Mouse (Mus musculus) lung, postnatal 4 days (tissue): Measurements from ENCODE around the gene Gpr39.

Experiments used
- DNase-seq, 2 experiments: peaks; one replicate each; pipeline ENCODE4 v3.0.0; 2021

The Gpr39 gene

DNA sequence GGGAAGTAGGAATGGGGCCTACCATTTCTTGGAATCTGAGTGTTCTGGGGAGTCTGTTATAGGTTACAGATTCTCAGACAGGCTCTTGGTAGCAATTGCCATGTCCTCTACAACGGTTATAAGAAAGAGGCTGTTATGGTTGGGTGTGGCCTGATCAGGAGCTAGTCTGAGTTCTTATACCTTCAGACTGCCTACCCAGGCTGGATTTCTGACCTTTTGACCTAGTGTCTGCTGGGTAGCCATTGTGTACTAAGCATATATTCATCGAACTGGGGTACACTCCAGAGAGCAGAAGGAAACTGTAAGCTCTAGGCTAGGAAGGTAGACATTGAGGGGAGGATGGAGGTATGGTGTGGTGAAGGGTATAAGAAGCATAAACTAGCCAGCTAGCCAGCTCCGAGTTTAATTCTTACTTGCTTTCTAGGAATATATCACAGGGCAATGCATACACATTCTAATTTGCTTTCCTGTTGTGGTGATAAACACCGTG lies 24.4 kb downstream of the Gpr39 start:
- no peak for DNase-seq

GRCm38 (mm10) chr1:125701773-125702172 lies 25.0 kb downstream of the Gpr39 start:
- DNase-seq: no peak

DNA sequence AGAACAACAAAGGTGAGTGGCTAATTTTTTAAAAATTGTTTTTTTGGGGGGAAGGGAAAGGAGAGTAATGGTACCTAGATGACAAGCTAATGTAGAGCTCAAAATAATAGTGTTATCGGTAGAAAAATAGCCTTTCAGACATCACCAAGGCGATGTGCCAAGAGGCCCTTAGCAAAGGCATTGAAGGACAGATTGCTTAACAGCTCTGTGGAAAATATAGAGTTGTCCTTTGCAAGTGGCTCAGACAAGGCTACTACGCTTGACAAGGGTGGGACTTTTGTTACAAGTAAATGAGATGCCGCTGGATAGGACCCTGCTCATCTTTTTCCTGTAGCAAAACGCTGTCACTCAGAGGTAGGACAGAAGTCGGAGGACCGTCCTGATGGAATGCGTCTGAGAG lies 25.5 kb downstream of the Gpr39 start:
- DNase-seq: no peak

GRCm38 (mm10) chr1:125705412-125705811 lies 28.6 kb downstream of the Gpr39 start:
- no peak for DNase-seq

DNA sequence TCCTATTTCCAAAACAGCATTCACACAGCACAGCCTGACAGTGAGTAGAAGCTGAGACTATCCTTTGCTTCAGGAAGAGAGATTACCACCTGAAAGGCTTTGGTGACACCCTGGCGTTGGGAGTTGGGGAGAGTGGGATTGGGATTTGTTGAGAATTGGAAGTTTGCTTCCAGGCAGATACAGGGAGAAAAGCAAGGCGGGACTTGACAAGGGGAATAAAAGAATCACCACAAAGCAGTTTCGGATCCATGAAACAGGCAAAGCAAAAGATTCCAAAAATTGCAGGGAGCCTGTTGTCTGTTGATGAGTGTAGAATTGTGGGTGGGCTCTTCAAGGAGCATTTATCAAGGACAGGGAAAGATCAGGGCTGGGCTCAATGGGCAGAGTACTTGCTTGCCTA lies 38.5 kb downstream of the Gpr39 start:
- DNase-seq: no peak

- no peak for DNase-seq
Measured at GRCm38 (mm10) chr1:125716241-125716640, 39.4 kb downstream of the Gpr39 start.

DNA sequence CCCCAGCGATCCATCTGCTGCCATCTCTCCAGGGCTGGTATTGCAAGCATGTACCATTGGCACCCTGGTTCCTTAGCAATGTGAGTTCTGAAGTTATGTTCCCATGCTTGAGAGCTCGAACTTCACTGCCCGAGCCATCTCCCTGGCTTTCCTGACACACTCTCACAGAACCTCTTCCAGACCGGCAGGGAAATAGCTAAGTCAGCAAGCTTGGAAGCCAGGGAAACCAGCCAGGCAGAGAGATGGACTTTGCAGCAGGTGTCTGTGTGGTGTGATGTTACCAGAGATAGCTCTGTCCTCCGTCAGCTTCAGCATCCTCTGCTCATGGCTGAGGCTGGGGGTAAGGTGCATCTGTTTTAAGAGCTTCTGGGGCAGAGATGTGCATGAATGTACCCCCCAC lies 41.1 kb downstream of the Gpr39 start:
- no peak for DNase-seq

DNA sequence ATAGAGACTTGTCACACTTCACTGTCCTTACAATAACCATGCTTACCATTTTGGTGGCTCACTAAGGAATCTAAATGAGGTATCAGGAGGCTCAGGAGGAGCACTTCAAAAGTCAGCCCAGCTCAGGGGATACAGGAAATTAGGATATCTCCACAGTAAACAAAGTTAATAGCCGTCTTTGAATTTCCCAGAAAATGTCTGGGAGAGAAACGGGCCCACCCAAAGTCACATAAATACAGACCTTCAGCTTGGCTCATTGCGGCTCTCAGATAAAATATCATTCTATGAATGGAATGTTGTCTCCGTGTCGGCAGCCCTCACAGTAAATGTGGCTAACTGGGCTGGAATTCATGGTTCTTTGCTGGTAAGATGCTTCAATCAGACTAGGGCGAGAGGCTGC lies 42.3 kb downstream of the Gpr39 start:
- no peak for DNase-seq

DNA sequence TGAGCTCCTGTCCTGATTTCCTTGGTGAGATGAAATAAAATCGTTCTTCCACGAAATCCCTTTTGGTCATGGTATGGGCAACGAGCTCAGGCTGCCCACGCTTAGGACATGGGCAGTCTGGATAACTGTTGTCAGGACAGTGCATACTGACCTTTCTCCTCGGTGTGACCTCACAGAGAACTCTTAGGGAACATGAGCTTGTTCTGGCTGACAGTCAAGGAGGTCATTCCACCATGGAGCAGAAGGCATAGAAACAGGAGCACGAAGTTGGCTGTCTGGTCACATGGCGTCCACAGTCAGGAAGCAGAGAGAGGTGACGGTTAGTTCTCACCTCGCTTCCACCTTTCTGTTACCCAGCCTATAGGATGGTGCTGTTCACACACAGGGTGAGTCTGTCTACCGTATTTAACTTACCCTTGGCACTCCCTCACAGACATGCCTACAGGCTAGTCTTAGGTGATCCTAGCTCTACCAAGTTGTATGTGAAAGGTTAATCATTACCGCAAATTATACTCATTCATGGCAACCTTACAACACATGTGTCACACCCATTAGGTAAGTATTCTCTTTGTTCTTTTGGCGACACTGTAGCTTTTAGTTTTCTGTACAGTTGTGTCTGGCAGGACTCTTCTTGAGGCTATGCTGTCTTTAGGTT lies 44.4 kb downstream of the Gpr39 start:
- no peak for DNase-seq

- DNase-seq: no peak
Measured at GRCm38 (mm10) chr1:125724304-125724703, 47.5 kb downstream of the Gpr39 start.

DNA sequence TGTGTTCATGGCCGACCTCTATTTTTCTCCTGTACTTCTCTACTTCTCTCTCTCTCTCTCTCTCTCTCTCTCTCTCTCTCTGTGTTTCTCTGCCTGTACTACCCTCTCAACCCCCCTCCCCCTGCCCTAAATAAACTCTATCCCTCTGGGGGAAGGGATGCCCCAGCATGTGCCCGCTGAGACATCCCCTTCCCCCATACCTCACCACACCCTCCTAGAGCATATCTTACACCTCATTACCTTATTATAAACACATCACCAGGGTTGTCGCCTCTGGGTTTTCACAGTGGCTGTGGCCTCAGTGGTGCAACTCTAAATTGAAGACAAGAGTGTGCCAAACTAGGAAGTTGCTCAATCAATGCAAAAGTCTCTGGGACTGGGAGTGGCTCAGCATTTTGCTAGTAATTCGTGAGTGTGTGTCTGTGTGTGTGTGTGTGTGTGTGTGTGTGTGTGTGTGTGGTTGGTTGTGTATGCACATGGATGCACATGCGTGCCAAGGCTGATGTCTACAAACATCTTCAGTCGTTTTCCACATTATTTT lies 52.3 kb downstream of the Gpr39 start:
- no peak for DNase-seq

GRCm38 (mm10) chr1:125729731-125730536 lies 53.1 kb downstream of the Gpr39 start:
- no peak for DNase-seq

DNA sequence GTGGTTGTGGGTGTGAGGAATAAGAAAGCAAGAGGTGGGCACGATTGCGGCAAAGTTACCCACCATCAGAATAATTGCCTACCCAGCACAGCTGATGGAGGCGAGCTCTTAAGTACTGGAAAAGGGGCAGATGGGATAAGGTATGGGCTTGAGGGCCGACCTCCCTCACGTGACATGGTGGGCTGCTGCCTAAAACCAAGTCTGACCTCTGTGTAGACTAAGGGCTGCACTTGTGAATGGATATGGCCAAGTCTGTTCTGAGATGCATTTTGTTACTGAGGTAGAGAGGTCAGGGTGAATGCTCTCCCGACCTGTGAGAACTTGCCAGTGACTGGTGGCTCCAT lies 53.7 kb downstream of the Gpr39 start:
- DNase-seq: no peak

- DNase-seq: no peak
Measured at GRCm38 (mm10) chr1:125731854-125732253, 55.1 kb downstream of the Gpr39 start.

DNA sequence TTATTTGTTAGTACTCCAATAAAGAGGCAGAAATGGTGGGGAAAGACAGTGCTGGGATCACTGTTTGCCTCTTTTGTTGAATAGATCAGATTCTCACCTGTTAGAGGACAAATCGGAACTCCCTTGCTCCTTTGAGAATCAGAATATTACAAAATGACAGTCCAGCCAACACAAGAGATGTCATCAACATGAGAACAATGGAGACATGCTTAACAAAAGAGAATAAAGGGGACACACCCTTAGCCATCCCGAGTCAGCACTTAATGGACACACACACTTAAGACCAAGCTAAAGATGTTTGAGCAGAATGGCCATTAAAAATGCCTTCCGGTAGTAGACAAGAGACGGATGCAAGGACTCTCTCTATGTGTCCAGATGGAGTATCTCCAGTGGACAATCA lies 68.0 kb downstream of the Gpr39 start:
- DNase-seq: no peak

GRCm38 (mm10) chr1:125755335-125755996 lies 78.7 kb downstream of the Gpr39 start:
- DNase-seq: peak; percentile 47 to 64

DNA sequence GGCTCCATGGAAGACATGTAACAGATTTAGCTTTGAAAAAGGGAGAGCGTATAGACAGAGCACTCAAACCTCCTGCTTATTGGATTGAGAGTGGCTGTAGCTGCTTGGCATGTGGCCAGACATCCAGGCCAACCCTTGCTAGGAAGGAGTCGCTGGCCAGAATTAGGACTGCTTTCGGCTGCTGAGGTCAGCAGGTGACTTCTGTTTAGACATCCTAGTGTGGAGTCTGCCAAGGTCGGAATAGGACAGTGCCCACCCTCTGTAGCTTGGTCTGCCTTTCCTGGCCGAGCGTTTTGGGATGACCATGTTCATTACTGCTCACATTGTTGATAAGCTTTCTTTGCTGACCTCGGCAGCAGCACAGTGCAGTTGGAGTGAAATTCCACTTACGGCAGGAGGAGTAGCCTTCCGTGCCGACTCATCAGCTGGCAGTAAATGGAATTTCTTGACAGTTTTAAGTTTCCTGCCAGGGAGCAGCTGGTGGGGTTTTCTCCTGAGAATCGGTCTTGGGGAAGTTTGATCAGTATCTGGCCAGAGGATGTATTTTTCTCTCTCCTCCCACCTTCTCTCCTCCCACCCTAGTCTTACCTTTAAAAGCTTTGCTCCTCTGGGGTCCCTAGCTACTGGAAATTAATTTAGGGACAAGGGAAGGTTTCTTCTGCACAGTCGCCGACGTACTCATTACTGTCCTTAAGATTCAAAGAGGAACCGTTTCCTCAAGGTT lies 83.3 kb downstream of the Gpr39 start:
- peak; percentile 49 to 68 for DNase-seq

DNA sequence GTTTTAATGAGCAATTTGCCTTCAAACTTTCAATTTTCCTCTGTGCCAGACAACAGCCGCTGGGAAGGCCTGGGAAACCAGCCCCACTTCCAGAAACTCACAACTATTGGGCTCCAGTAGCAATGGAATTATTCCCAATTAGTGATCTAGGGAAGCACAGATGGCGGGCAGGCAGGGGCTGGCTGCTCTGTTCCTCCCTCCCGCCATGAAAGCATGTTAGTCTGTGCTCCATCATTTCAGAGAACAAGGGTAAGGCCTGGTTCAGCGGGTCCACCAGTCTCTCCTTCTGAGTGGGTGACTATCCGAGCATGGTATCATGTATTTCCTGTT lies 83.9 kb downstream of the Gpr39 start:
- DNase-seq: no peak

DNA sequence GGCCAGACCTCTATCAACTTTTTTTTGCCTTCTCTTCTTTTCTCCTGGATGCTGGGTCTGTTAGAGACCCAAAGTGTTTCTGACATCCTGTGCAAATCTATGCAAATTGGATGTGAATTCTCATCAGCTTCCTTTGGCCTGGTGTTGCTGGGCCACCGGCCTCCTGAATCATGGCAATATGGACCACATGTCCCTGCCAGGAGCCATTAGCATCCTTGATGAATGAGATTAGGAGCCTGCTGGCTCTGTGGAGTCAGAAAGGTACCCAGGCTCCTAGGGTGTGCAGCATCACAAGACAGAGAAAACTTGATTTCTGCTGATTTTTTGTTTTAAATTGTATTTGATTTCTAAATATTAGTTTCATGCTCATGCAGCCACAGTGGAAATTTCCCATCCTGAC lies 85.3 kb downstream of the Gpr39 start:
- DNase-seq: no peak

- peak; percentile 49 to 63 for DNase-seq
Measured at GRCm38 (mm10) chr1:125789804-125790203, 113.0 kb downstream of the Gpr39 start.

DNA sequence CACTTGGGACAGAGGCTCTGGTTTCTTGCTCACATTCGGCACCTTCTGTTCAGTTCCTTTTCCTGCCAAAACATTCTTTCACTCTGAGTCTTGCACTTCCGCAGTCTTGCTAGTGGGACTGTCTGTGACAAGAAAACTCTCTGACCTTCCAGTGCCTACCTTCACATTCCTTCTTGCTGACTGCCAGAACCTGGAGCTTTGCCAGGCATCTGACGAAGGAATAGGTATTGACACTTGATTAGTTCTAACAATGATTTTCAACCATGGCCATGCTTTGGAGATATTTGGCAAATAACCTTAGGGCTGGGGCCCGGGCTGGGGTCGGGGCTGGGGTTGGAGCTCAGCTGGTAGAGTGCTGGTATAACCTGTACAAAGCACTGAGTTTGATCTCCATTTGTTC lies 123.7 kb downstream of the Gpr39 start:
- DNase-seq: no peak

GRCm38 (mm10) chr1:125808426-125808825 lies 131.6 kb downstream of the Gpr39 start:
- DNase-seq: no peak

GRCm38 (mm10) chr1:125813141-125813782 lies 136.5 kb downstream of the Gpr39 start:
- DNase-seq: no peak
